Comparison of ENCODE assay signal across 17 mouse cellular contexts in genomic region chr3:121133039-121133438, GRCm38 (mm10). TPM values are rescaled to one million over a fixed set of nuclear protein-coding genes. Genes with fewer than 3 reads are reported as not detected.
A peak's percentile ranks its signal among the peaks of the same experiment; 100 is the strongest.
DNase-seq lines count a peak whose midpoint lies in the region; ATAC-seq lines count a peak whose summit lies in the region.
"Had no signal": no experiment of that assay in that cellular context is flagged by ENCODE, and none has a peak within 500 bp of the region (broad histone marks: within the 10 kb centered on the region; RNA-seq: fewer than 3 reads in every experiment).

No protein-coding gene starts in this region.

- intact Hi-C loops in heart, postnatal 14 days (cut with DNase I): no loop called here

- peak; percentile 85 to 95 for ATAC-seq in hematopoietic stem cell, adult 5-6 weeks (replicated peaks in 1 of 2; ENCODE audit: insufficient read depth in 1 of 2, low FRiP score in 2 of 2, low TSS enrichment in 1 of 2, low read depth in 1 of 2, poor library complexity in 2 of 2, severe bottlenecking in 2 of 2)
- ATAC-seq: activated CD4-positive, CD25-positive, alpha-beta regulatory T cell, adult 4 months; CD4-positive, CD25-positive, alpha-beta regulatory T cell, adult 4 months; Patski had no signal

- DNase-seq in heart, adult 11 months: peak; percentile 70
- DNase-seq in heart, postnatal 14 days: no peak
- DNase-seq in cerebellum, postnatal 25 days: no peak
- DNase-seq: adrenal gland, adult 2 months; adrenal gland, adult 8-10 months; adrenal gland, postnatal 10 days; adrenal gland, postnatal 14 days; adrenal gland, postnatal 25 days; adrenal gland, postnatal 36 days; B cell, adult 2 months; cerebellum, adult 11 months; cerebellum, adult 11-12 months; cerebellum, adult 18-20 months had no signal

RNA-seq across cellular contexts. Expression of gene Rwdd3, which starts 38.5 kb away (rescaled TPM):
- 1 to 10 TPM; 1.3 to 1.9 TPM for total RNA-seq in heart, postnatal 14 days (2021)
- 15.3 and 20.1 TPM in 2 replicates for total RNA-seq in hematopoietic stem cell, adult 5-6 weeks (2017)
